Mouse (Mus musculus): Measurements from ENCODE around the gene Oosp2.

Oosp2 gene

GRCm38 (mm10) chr19:11602026-11602425 lies 58.3 kb downstream of the Oosp2 start:
- DNase-seq, result no peak

DNA sequence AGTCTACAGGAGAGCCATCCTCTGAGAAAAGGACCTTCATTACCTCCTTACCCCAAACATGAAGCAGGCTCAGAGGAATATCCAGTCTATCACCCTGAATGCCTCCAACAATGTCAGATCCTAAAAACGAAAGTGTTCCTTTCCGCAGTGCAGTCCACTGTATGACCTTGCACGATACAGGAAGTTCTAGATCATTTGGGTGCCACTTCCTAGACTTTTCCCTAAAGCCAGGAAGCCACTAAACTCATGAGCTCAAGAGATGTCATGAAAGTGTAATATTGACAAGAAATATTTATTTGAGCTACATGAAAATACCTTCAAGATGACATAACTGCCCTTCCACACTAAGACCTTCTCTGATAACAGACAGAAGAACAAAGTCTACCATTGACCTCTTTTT lies 59.0 kb downstream of the Oosp2 start:
- DNase-seq, result no peak
